Mouse (Mus musculus): ENCODE measurements around the gene Aoc2.
"Not testable (repeated sequence)": the region's sequence is repeated elsewhere in the genome, so short reads cannot be mapped to it uniquely, and the experiment has no call there.

Gene Aoc2

GRCm38 (mm10) chr11:101357505-101358182 is 32.8 kb downstream of the Aoc2 start:
- DNase-seq: no peak

DNA sequence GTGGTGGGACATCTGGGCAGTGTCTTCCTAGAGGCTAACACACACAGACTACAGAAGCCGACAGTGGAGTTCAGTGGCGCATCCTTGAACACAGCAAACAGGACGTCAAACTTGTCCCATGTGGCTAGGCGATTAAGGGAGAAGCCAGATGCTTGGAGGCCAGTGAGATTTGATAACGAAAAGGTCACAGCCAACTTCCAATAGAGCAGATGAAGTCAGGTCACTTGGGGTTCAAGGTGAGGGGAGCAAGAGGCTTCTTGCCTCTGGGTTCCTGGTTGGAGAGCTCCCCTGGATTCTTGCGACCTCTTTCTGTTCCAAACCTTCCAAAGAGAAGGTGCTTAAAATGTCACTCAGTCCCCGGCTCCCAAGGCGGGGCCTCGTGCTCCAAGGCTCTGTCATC is 34.9 kb downstream of the Aoc2 start:
- DNase-seq: no peak

GRCm38 (mm10) chr11:101360651-101361113 is 35.8 kb downstream of the Aoc2 start:
- peak; percentile 62 for DNase-seq

DNA sequence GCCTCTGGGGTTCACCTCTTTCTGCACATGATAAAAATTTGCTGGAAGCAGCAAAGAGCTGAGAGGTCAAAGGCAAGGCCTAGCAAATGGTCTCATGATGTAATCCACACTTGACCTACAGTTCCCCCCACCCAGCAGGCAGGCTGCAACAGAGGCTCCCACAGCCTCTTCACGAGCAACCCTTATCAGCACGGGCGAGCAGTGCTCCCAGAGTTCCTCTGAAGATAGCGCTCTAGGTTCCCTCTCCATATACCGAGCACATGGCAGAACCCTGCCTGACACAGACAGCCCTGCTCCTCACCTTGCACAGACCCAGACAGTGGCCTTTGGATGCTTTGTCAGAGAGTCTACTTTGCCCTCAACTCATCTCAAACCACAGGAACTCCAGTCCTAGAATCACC is 39.7 kb downstream of the Aoc2 start:
- DNase-seq: peak; percentile 64

DNA sequence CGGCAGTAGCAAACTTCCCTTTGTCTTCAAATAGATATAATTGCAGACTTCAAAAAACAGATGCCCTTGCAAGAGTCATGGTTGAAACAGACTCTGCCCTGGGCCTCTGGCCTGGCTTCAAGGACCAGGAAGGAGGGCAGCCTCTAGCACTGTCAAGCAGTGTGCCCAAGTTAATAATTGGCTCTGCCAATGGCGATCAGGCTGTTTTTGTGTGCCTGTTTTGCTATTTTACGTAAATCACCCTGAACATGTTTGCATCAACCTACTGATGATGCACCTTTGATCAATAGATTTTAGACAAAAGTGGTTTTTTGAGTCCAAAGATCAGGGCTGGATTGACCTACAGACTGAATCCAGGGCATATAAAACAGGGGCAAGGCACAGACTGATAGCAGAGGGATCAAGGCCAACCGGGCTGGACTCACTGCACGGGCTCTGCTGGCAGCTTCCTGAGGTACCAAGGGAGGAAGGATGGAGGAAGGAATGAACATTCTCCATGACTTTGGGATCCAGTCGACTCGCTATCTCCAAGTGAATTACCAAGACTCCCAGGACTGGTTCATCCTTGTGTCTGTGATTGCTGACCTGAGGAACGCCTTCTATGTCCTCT is 42.6 kb downstream of the Aoc2 start, which contains the start of gene G6pc:
Gene G6pc, plus strand, starts transcription at position 236 of the 610 bp plus-strand sequence.
- peak; percentile 84 for DNase-seq

GRCm38 (mm10) chr11:101370141-101370540 is 45.3 kb downstream of the Aoc2 start:
- DNase-seq: no peak

- no peak for DNase-seq
Measured at GRCm38 (mm10) chr11:101374421-101374938, 49.6 kb downstream of the Aoc2 start.

DNA sequence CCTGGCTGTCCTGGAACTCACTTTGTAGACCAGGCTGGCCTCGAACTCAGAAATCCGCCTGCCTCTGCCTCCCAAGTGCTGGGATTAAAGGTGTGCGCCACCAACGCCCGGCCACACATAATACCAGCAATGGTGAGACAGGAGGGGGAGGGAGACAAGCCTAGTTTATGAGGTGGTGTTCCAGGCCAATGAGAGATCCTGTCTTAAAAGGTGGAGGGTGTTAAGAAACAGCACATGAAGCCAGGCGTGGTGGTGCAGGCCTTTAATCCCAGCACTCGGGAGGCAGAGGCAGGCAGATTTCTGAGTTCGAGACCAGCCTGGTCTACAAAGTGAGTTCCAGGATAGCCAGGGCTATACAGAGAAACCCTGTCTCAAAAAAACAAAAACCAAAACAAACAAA is 53.3 kb downstream of the Aoc2 start:
- DNase-seq: not testable (repeated sequence)

- peak; percentile 60 for DNase-seq
Measured at GRCm38 (mm10) chr11:101378926-101379325, 54.1 kb downstream of the Aoc2 start.
